In genomic region chr11:102025991-102026660, GRCm38 (mm10) we compare ENCODE assay signal across 9 mouse cellular contexts. TPM values are rescaled to one million over a fixed set of nuclear protein-coding genes. Genes with fewer than 3 reads are reported as not detected.
A peak's percentile ranks its signal among the peaks of the same experiment; 100 is the strongest.
DNase-seq lines count a peak whose midpoint lies in the region; ATAC-seq and TF ChIP-seq lines count a peak whose summit lies in the region.
"Had no signal": no experiment of that assay in that cellular context is flagged by ENCODE, and none has a peak within 500 bp of the region (broad histone marks: within the 10 kb centered on the region; RNA-seq: fewer than 3 reads in every experiment).

No protein-coding gene starts in this region.

- WGBS in lung, embryonic 15.5 days, result 2% methylated on average over 22 of the region's 23 CpGs
- WGBS in forebrain, embryonic 12.5 days, result 1% methylated on average over 23 of the region's 23 CpGs
- 4% methylated on average over 23 of the region's 23 CpGs for WGBS in liver, embryonic 13.5 days (ENCODE audit: insufficient replicate concordance)
- 8% methylated on average over 23 of the region's 23 CpGs for WGBS in stomach, postnatal 0 days

- no peaks in the 10 kb centered on the region for H3K9me3 ChIP-seq in lung, embryonic 15.5 days
- H3K9me3 ChIP-seq in forebrain, embryonic 12.5 days, result no peaks in the 10 kb centered on the region
- no peaks in the 10 kb centered on the region for H3K9me3 ChIP-seq in liver, embryonic 13.5 days (replicated peaks)
- H3K9me3 ChIP-seq in stomach, postnatal 0 days (ENCODE audit: control insufficient read depth, low read length), result no peaks in the 10 kb centered on the region

- 0 out of 2 replicates have a peak overlapping the region, but pooled peaks have one; percentile 1 for H3K27ac ChIP-seq in lung, embryonic 15.5 days
- H3K27ac ChIP-seq in forebrain, embryonic 12.5 days, result peak overlapping the region; percentile 95
- no peak overlapping the region for H3K27ac ChIP-seq in liver, embryonic 13.5 days
- H3K27ac ChIP-seq in stomach, postnatal 0 days (replicated peaks), result 0 out of 2 replicates have a peak overlapping the region, but pooled peaks have one; percentile 8

- H3K4me2 ChIP-seq in lung, embryonic 15.5 days, result peak overlapping the region; percentile 99
- H3K4me2 ChIP-seq in forebrain, embryonic 12.5 days, result peak overlapping the region; percentile 78
- H3K4me2 ChIP-seq in liver, embryonic 13.5 days, result peak overlapping the region; percentile 79
- peak overlapping the region; percentile 90 for H3K4me2 ChIP-seq in stomach, postnatal 0 days (replicated peaks; ENCODE audit: low read depth)

- H3K9ac ChIP-seq in lung, embryonic 15.5 days, result peak overlapping the region; percentile 57
- H3K9ac ChIP-seq in forebrain, embryonic 12.5 days, result peak overlapping the region; percentile 85
- peak overlapping the region; percentile 52 for H3K9ac ChIP-seq in liver, embryonic 13.5 days
- peak overlapping the region; percentile 66 for H3K9ac ChIP-seq in stomach, postnatal 0 days (ENCODE audit: low read length)

- DNase-seq in adrenal gland, postnatal 10 days, result peak; percentile 46
- no peak for DNase-seq in adrenal gland, adult 8-10 months
- no peak for DNase-seq in lung, postnatal 4 days
- no peak for DNase-seq in liver, embryonic 13.5 days
- no peak for DNase-seq in stomach, postnatal 0 days (ENCODE audit: low spot score)
- DNase-seq in urinary bladder, adult 18-20 months (ENCODE audit: low spot score in 2 of 2), result no peak

- peaks cover 13% of the 10 kb centered on the region; the same call in 1 of the 2 replicates for H3K27me3 ChIP-seq in lung, embryonic 15.5 days
- 0 out of 2 replicates have a peak, but pooled peaks cover 2% of the 10 kb centered on the region for H3K27me3 ChIP-seq in forebrain, embryonic 12.5 days
- peaks cover 59% of the 10 kb centered on the region for H3K27me3 ChIP-seq in liver, embryonic 13.5 days
- H3K27me3 ChIP-seq in stomach, postnatal 0 days (ENCODE audit: control insufficient read depth, insufficient read depth, low read length), result no peaks in the 10 kb centered on the region

- H3K36me3 ChIP-seq in lung, embryonic 15.5 days, result no peaks in the 10 kb centered on the region
- peaks cover 26% of the 10 kb centered on the region for H3K36me3 ChIP-seq in forebrain, embryonic 12.5 days (replicated peaks)
- no peaks in the 10 kb centered on the region for H3K36me3 ChIP-seq in liver, embryonic 13.5 days
- no peaks in the 10 kb centered on the region for H3K36me3 ChIP-seq in stomach, postnatal 0 days (ENCODE audit: control insufficient read depth, insufficient read depth, low read length)

- ATAC-seq in lung, embryonic 15.5 days (ENCODE audit: borderline replicate concordance, extremely low read depth, low FRiP score, low TSS enrichment), result peak; percentile 3; the same call in 1 of the 2 replicates
- no peak; the same call in 1 of the 2 replicates for ATAC-seq in forebrain, embryonic 12.5 days (ENCODE audit: low FRiP score)
- ATAC-seq in liver, embryonic 13.5 days (ENCODE audit: low read depth), result no peak
- no peak for ATAC-seq in stomach, postnatal 0 days (ENCODE audit: low FRiP score, low TSS enrichment)

- H3K4me1 ChIP-seq in lung, embryonic 15.5 days, result peaks cover 13% of the 10 kb centered on the region; the same call in 1 of the 2 replicates
- peaks cover 34% of the 10 kb centered on the region for H3K4me1 ChIP-seq in forebrain, embryonic 12.5 days
- peaks cover 27% of the 10 kb centered on the region for H3K4me1 ChIP-seq in liver, embryonic 13.5 days (replicated peaks)
- H3K4me1 ChIP-seq in stomach, postnatal 0 days (replicated peaks; ENCODE audit: control insufficient read depth, insufficient read depth), result no peaks in the 10 kb centered on the region

- H3K4me3 ChIP-seq in lung, embryonic 15.5 days, result peak overlapping the region; percentile 66
- H3K4me3 ChIP-seq in forebrain, embryonic 12.5 days (replicated peaks), result peak overlapping the region; percentile 69
- H3K4me3 ChIP-seq in liver, embryonic 13.5 days (replicated peaks), result peak overlapping the region; percentile 59
- H3K4me3 ChIP-seq in stomach, postnatal 0 days (ENCODE audit: low read depth, low read length), result peak overlapping the region; percentile 60

- TF ChIP-seq EP300 in stomach, postnatal 0 days (optimal IDR thresholded peaks at IDR 0.05), result no peak

- TF ChIP-seq CTCF in stomach, postnatal 0 days (IDR thresholded peaks at IDR 0.05; ENCODE audit: low read depth), result no peak

RNA-seq across cellular contexts. Expression of gene Mpp3, which starts 2.1 kb away (rescaled TPM):
- 10 to 100 TPM; 11.8 to 16.0 TPM for total RNA-seq in adrenal gland, postnatal 10 days (2021)
- 10 to 100 TPM; 14.5 to 75.4 (median 38.7) TPM for total RNA-seq in adrenal gland, adult 8-10 months (2022)
- 3.8 and 3.9 TPM in 2 replicates for polyA plus RNA-seq in lung, embryonic 15.5 days (2015; fragmentation: Nextera tagmentation; extraction: Ambion mirVana)
- polyA plus RNA-seq in forebrain, embryonic 12.5 days (2016; fragmentation: Nextera tagmentation; extraction: Ambion mirVana), result 35.7 and 37.6 TPM in 2 replicates
- 0.24 and 0.36 TPM in 2 replicates for polyA plus RNA-seq in liver, embryonic 13.5 days (2015; fragmentation: Nextera tagmentation; extraction: Ambion mirVana)
- 3.3 and 3.4 TPM in 2 replicates for polyA plus RNA-seq in stomach, postnatal 0 days (2015; fragmentation: Nextera tagmentation; extraction: Ambion mirVana)

RNA-seq across cellular contexts. Expression of gene Cd300lg, which starts 15.2 kb away (rescaled TPM):
- 10 to 100 TPM; 44.1 to 53.0 TPM for total RNA-seq in adrenal gland, postnatal 10 days (2021)
- total RNA-seq in adrenal gland, adult 8-10 months (2022), result 10 to 100 TPM; 40.5 to 84.1 (median 56.3) TPM
- 0.59 and 0.63 TPM in 2 replicates for polyA plus RNA-seq in lung, embryonic 15.5 days (2015; fragmentation: Nextera tagmentation; extraction: Ambion mirVana)
- 0.17 and 0.23 TPM in 2 replicates for polyA plus RNA-seq in forebrain, embryonic 12.5 days (2016; fragmentation: Nextera tagmentation; extraction: Ambion mirVana)
- polyA plus RNA-seq in liver, embryonic 13.5 days (2015; fragmentation: Nextera tagmentation; extraction: Ambion mirVana), result 0.51 and 0.63 TPM in 2 replicates
- polyA plus RNA-seq in stomach, postnatal 0 days (2015; fragmentation: Nextera tagmentation; extraction: Ambion mirVana), result 3.0 and 3.4 TPM in 2 replicates

RNA-seq across cellular contexts. Expression of gene Dusp3, which starts 39.3 kb away (rescaled TPM):
- 10 to 100 TPM; 93.3 to 96.3 TPM for total RNA-seq in adrenal gland, postnatal 10 days (2021)
- total RNA-seq in adrenal gland, adult 8-10 months (2022), result 100 to 1,000 TPM; 110 to 201 (median 145) TPM
- polyA plus RNA-seq in lung, embryonic 15.5 days (2015; fragmentation: Nextera tagmentation; extraction: Ambion mirVana), result 18.8 and 20.0 TPM in 2 replicates
- polyA plus RNA-seq in forebrain, embryonic 12.5 days (2016; fragmentation: Nextera tagmentation; extraction: Ambion mirVana), result 9.0 and 9.8 TPM in 2 replicates
- 9.8 and 11.2 TPM in 2 replicates for polyA plus RNA-seq in liver, embryonic 13.5 days (2015; fragmentation: Nextera tagmentation; extraction: Ambion mirVana)
- 21.7 and 22.8 TPM in 2 replicates for polyA plus RNA-seq in stomach, postnatal 0 days (2015; fragmentation: Nextera tagmentation; extraction: Ambion mirVana)

RNA-seq across cellular contexts. Expression of gene Cfap97d1, which starts 42.0 kb away (rescaled TPM):
- total RNA-seq in adrenal gland, postnatal 10 days (2021), result not detected
- not detected for total RNA-seq in adrenal gland, adult 8-10 months (2022)
- not detected in 2 replicates for polyA plus RNA-seq in lung, embryonic 15.5 days (2015; fragmentation: Nextera tagmentation; extraction: Ambion mirVana)
- polyA plus RNA-seq in forebrain, embryonic 12.5 days (2016; fragmentation: Nextera tagmentation; extraction: Ambion mirVana), result not detected in 2 replicates
- not detected in 2 replicates for polyA plus RNA-seq in liver, embryonic 13.5 days (2015; fragmentation: Nextera tagmentation; extraction: Ambion mirVana)
- polyA plus RNA-seq in stomach, postnatal 0 days (2015; fragmentation: Nextera tagmentation; extraction: Ambion mirVana), result not detected in 2 replicates
- total RNA-seq: gastrocnemius, postnatal 4 days had no signal

RNA-seq across cellular contexts. Expression of gene Sost, which starts 59.3 kb away (rescaled TPM):
- total RNA-seq in adrenal gland, postnatal 10 days (2021), result 1 to 10 TPM in 1 of 2 experiments, not detected in 1; 3.0 TPM
- total RNA-seq in adrenal gland, adult 8-10 months (2022), result not detected
- polyA plus RNA-seq in lung, embryonic 15.5 days (2015; fragmentation: Nextera tagmentation; extraction: Ambion mirVana), result 0.44 and 0.52 TPM in 2 replicates
- polyA plus RNA-seq in forebrain, embryonic 12.5 days (2016; fragmentation: Nextera tagmentation; extraction: Ambion mirVana), result 0.09 and 0.15 TPM in 2 replicates
- 0.06 TPM in 1 of 2 replicates, not detected in the other for polyA plus RNA-seq in liver, embryonic 13.5 days (2015; fragmentation: Nextera tagmentation; extraction: Ambion mirVana)
- polyA plus RNA-seq in stomach, postnatal 0 days (2015; fragmentation: Nextera tagmentation; extraction: Ambion mirVana), result 0.08 TPM in 1 of 2 replicates, not detected in the other
